Mouse (Mus musculus) liver, embryonic 11.5 days (tissue): ENCODE measurements around the gene Heatr9. TPM values are rescaled to one million over a fixed set of nuclear protein-coding genes. Genes with fewer than 3 reads are reported as not detected.

Experiments
- ATAC-seq: fragments of 200-750 bp; cut with Nextera tagmentation; replicated peaks from 2 replicates; pipeline ENCODE4 v1.8.0; 2017; ENCODE audit warnings: moderate number of reproducible peaks, mild to moderate bottlenecking, moderate TSS enrichment, moderate library complexity; ENCODE audit not compliant: low FRiP score
- DNase-seq: peaks from one replicate; pipeline ENCODE4 v3.0.0-alpha.2; 2017; ENCODE audit warnings: low spot score
- H3K27ac ChIP-seq: fragments of 300-500 bp; sonication (generic); 2 replicates; pipeline ENCODE4 v1.5.1; 2014; ENCODE audit warnings: mild to moderate bottlenecking, low read depth, low read length, control low read depth
- H3K27me3 ChIP-seq: fragments of 300-500 bp; sonication (generic); replicated peaks from 2 replicates; pipeline ENCODE4 v1.6.1; 2014; ENCODE audit warnings: low read length, mixed read lengths; ENCODE audit not compliant: control insufficient read depth, insufficient read depth
- H3K36me3 ChIP-seq: fragments of 300-500 bp; sonication (generic); 2 replicates; pipeline ENCODE4 v1.6.1; 2014; ENCODE audit warnings: mild to moderate bottlenecking, low read length, moderate library complexity, mixed read lengths; ENCODE audit not compliant: control insufficient read depth, insufficient read depth
- H3K4me1 ChIP-seq: fragments of 300-500 bp; sonication (generic); replicated peaks from 2 replicates; pipeline ENCODE4 v1.6.1; 2014; ENCODE audit warnings: low read length, mixed read lengths; ENCODE audit not compliant: control insufficient read depth, insufficient read depth
- H3K4me2 ChIP-seq: fragments of 300-500 bp; sonication (generic); 2 replicates; pipeline ENCODE4 v1.6.1; 2014; ENCODE audit warnings: mild to moderate bottlenecking, control low read depth, moderate library complexity
- H3K4me3 ChIP-seq: fragments of 300-500 bp; sonication (generic); 2 replicates; pipeline ENCODE4 v1.5.1; 2014; ENCODE audit warnings: low read depth, low read length, control low read depth
- H3K9ac ChIP-seq: fragments of 300-500 bp; sonication (generic); 2 replicates; pipeline ENCODE4 v1.6.1; 2014; ENCODE audit warnings: low read depth, low read length, control low read depth
- H3K9me3 ChIP-seq: fragments of 300-500 bp; sonication (generic); 2 replicates; pipeline ENCODE4 v1.6.1; 2016; ENCODE audit warnings: low read length, inconsistent platforms, mixed read lengths; ENCODE audit not compliant: control insufficient read depth
- WGBS: fragments of 180-500 bp; shearing (Covaris S2); extraction: QIAGEN DNeasy Blood & Tissue Kit; methylation state at CpG from one replicate; pipeline ENCODE4 v1.1.7; 2014; 5-methylcytosine and 5-hydroxymethylcytosine counted together
- polyA plus RNA-seq: library from polyadenylated mRNA; unstranded; fragments of >200 nt; fragmentation: Nextera tagmentation; extraction: Ambion mirVana; gene quantifications from 2 replicates; pipeline ENCODE4 v1.2.1, GENCODE M21; 2014

Heatr9 gene
- polyA plus RNA-seq: not detected in 2 replicates

- no peak for DNase-seq
- no peaks in the 10 kb centered on the region for H3K4me1 ChIP-seq
- no peak within 1 kb of the TSS for H3K4me2 ChIP-seq
- H3K4me3 ChIP-seq: no peak within 1 kb of the TSS
- H3K9ac ChIP-seq: no peak within 1 kb of the TSS
- WGBS: 79% methylated on average over 3 of the region's 3 CpGs
- no peaks in the 10 kb centered on the region for H3K27me3 ChIP-seq
- no peak for ATAC-seq
- no peaks in the 10 kb centered on the region for H3K36me3 ChIP-seq
- H3K9me3 ChIP-seq: no peaks in the 10 kb centered on the region
- no peak within 1 kb of the TSS for H3K27ac ChIP-seq
Measured at GRCm38 (mm10) chr11:83522075-83522474, at the start of gene Heatr9. TSS of gene Heatr9 (minus strand) at chr11:83522175.

- H3K4me1 ChIP-seq: no peaks in the 10 kb centered on the region
- 70% methylated on average over 2 of the region's 2 CpGs for WGBS
- H3K27ac ChIP-seq: no peak overlapping the region
- no peaks in the 10 kb centered on the region for H3K27me3 ChIP-seq
- no peaks in the 10 kb centered on the region for H3K9me3 ChIP-seq
- H3K9ac ChIP-seq: no peak overlapping the region
- no peak for DNase-seq
- no peak overlapping the region for H3K4me3 ChIP-seq
- no peak overlapping the region for H3K4me2 ChIP-seq
- no peaks in the 10 kb centered on the region for H3K36me3 ChIP-seq
- no peak for ATAC-seq
Measured at GRCm38 (mm10) chr11:83570189-83570588, 48.2 kb upstream of the Heatr9 start.

- Histone ChIP-seq H3K9ac (no peak overlapping the region), H3K27me3 (no peaks in the 10 kb centered on the region), H3K9me3 (no peaks in the 10 kb centered on the region), H3K27ac (no peak overlapping the region), H3K4me1 (no peaks in the 10 kb centered on the region), H3K4me2 (no peak overlapping the region), H3K36me3 (no peaks in the 10 kb centered on the region), H3K4me3 (no peak overlapping the region)
- 53% methylated on average over 7 of the region's 7 CpGs for WGBS
- no peak for ATAC-seq
- DNase-seq: no peak
Measured at GRCm38 (mm10) chr11:83569249-83569648, 47.3 kb upstream of the Heatr9 start.

- no peaks in the 10 kb centered on the region for H3K9me3 ChIP-seq
- ATAC-seq (no peak), DNase-seq (no peak)
- 65% methylated on average over 3 of the region's 3 CpGs for WGBS
- H3K27ac ChIP-seq: no peak overlapping the region
- no peaks in the 10 kb centered on the region for H3K36me3 ChIP-seq
- H3K9ac ChIP-seq: no peak overlapping the region
- H3K27me3 ChIP-seq: no peaks in the 10 kb centered on the region
- H3K4me3 ChIP-seq: no peak overlapping the region
- no peak overlapping the region for H3K4me2 ChIP-seq
- no peaks in the 10 kb centered on the region for H3K4me1 ChIP-seq
Measured at GRCm38 (mm10) chr11:83568786-83569185, 46.8 kb upstream of the Heatr9 start.

GRCm38 (mm10) chr11:83568061-83568460 is 46.1 kb upstream of the Heatr9 start:
- 90% methylated on average over 9 of the region's 9 CpGs for WGBS
- H3K4me3 ChIP-seq: no peak overlapping the region
- DNase-seq (no peak), ATAC-seq (no peak)
- no peak overlapping the region for H3K9ac ChIP-seq
- no peaks in the 10 kb centered on the region for H3K9me3 ChIP-seq
- H3K4me1 ChIP-seq: no peaks in the 10 kb centered on the region
- H3K36me3 ChIP-seq: no peaks in the 10 kb centered on the region
- H3K27ac ChIP-seq: no peak overlapping the region
- no peak overlapping the region for H3K4me2 ChIP-seq
- H3K27me3 ChIP-seq: no peaks in the 10 kb centered on the region

GRCm38 (mm10) chr11:83567311-83567710 is 45.3 kb upstream of the Heatr9 start:
- Histone ChIP-seq H3K36me3 (no peaks in the 10 kb centered on the region), H3K27ac (no peak overlapping the region), H3K4me1 (no peaks in the 10 kb centered on the region), H3K4me2 (no peak overlapping the region), H3K27me3 (no peaks in the 10 kb centered on the region), H3K9ac (no peak overlapping the region), H3K4me3 (no peak overlapping the region), H3K9me3 (no peaks in the 10 kb centered on the region)
- DNase-seq (no peak), ATAC-seq (no peak)
- whole genome bisulfite sequencing: 65% methylated on average over 7 of the region's 7 CpGs

GRCm38 (mm10) chr11:83566617-83567016 is 44.6 kb upstream of the Heatr9 start:
- H3K27ac ChIP-seq: no peak overlapping the region
- H3K9me3 ChIP-seq: no peaks in the 10 kb centered on the region
- H3K4me1 ChIP-seq: no peaks in the 10 kb centered on the region
- H3K36me3 ChIP-seq: no peaks in the 10 kb centered on the region
- no peak overlapping the region for H3K4me2 ChIP-seq
- no peak overlapping the region for H3K4me3 ChIP-seq
- DNase-seq (no peak), ATAC-seq (no peak)
- no peaks in the 10 kb centered on the region for H3K27me3 ChIP-seq
- H3K9ac ChIP-seq: no peak overlapping the region

- Histone ChIP-seq H3K9ac (no peak overlapping the region), H3K4me3 (no peak overlapping the region), H3K9me3 (no peaks in the 10 kb centered on the region), H3K36me3 (no peaks in the 10 kb centered on the region), H3K27me3 (no peaks in the 10 kb centered on the region), H3K27ac (no peak overlapping the region), H3K4me2 (no peak overlapping the region), H3K4me1 (no peaks in the 10 kb centered on the region)
- ATAC-seq (no peak), DNase-seq (no peak)
- 71% methylated on average over 2 of the region's 2 CpGs for WGBS
Measured at GRCm38 (mm10) chr11:83563754-83564153, 41.8 kb upstream of the Heatr9 start.

- ATAC-seq: no peak
Measured at GRCm38 (mm10) chr11:83562311-83562887, 40.4 kb upstream of the Heatr9 start.

More at GRCm38 (mm10) chr11:83562311-83562887, 40.4 kb upstream of the Heatr9 start:
- DNase-seq: no peak
- Histone ChIP-seq H3K9me3 (no peaks in the 10 kb centered on the region), H3K4me2 (no peak overlapping the region), H3K4me1 (no peaks in the 10 kb centered on the region), H3K36me3 (no peaks in the 10 kb centered on the region), H3K4me3 (no peak overlapping the region), H3K27me3 (no peaks in the 10 kb centered on the region; the same call in 1 of the 2 replicates), H3K27ac (no peak overlapping the region), H3K9ac (no peak overlapping the region)
- WGBS: 50% methylated on average over 6 of the region's 6 CpGs
